Mouse (Mus musculus): ENCODE measurements around the gene Mpv17l2.
A peak's percentile ranks its signal among the peaks of the same experiment; 100 is the strongest.

The Mpv17l2 gene

DNA sequence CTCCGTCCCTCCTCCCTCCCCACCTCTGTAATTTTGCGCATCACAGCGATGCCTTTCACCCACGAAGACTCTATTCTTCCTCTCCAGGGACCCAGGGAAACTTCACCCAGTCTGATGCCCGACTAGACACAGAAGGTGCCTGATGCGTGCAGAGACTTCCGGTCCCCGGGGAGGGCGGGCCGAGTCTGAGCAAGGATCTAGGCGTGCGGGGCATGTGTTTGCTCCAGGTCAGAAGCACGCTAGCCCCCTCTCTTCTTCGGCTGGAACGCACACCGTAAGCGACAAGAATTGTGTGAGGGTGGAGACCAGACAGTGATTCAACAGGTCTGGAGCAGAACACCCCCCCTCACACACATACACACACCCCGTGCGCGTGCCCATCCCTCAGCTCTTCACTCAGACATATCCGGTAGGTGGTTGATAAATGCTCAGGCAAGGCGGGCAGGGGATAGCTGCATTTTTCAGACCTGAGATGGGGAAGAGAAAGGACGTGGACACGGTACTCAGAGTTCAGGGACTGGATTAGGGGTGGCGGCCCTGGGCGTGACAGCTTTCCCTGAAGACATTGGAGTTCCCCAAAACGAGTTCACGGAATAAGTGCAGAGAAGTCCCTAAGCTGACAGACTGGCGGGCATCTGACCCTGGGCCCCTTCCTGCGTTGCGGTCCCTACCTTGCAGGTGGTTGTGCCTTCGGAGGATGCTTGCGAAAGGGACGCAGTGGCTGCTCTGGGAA lies 5.3 kb upstream of the Mpv17l2 start:
- peak; percentile 52 for DNase-seq

DNA sequence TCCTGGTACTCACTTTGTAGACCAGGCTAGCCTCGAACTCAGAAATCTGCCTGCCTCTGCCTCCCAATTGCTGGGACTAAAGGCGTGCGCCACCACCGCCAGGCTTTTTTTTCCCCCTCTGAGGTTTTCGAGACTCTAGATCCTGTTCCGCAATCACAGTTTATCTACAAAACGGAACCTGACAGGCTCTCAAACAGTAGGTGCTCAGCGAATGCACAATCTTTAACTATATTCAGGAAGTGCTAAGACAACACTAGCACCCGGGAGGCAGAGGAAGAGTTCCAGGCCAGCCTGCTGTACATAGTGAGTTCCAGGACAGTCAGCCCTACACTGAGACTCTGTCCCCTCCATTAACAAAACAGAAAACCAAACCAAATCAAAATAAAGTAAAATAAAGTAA lies 4.6 kb upstream of the Mpv17l2 start:
- no peak for DNase-seq

GRCm38 (mm10) chr8:70764676-70765075 lies 3.9 kb upstream of the Mpv17l2 start:
- DNase-seq: no peak

- DNase-seq: no peak
Measured at GRCm38 (mm10) chr8:70764026-70764425, 3.3 kb upstream of the Mpv17l2 start.

DNA sequence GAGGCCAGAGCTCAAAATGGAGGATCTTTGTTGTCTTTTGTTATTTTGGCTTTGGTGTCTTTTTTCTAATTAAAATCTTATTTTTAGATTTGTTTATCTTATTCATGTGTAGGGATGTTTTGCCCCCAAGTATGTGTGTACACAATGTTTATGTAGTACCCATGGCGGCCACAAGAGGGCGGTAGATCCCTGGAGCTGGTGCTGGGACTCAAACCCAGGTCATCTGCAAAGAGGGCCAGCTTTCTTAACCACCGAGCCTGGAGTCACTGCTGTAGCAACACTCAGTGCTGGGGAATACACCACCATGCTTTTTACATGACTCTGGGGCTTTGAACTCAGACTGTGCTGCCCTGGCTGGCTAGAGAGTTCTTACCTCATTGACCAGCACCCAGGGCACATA lies 2.6 kb upstream of the Mpv17l2 start:
- DNase-seq: peak; percentile 64

DNA sequence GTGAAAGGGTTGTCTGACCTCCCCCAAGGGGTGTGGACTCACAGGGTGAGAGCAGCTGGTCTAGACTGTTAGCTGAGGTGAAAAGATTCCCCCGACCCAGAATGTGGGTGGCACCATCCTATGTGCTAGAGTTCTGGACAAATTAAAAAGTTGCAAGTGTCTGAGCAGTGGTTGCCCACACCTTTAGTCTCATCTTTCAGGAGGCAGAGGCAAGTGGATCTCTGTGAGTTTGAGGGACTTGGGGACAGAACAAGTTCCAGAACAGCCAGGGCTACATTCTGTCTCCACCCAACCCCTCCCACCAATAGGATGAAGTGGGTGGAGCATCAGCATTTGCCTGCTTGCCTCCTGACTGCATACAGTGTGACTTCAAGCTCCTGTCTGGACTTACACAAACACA lies 1.4 kb upstream of the Mpv17l2 start:
- no peak for DNase-seq

GRCm38 (mm10) chr8:70760350-70760749 lies 396 bp downstream of the Mpv17l2 start:
- no peak for DNase-seq

DNA sequence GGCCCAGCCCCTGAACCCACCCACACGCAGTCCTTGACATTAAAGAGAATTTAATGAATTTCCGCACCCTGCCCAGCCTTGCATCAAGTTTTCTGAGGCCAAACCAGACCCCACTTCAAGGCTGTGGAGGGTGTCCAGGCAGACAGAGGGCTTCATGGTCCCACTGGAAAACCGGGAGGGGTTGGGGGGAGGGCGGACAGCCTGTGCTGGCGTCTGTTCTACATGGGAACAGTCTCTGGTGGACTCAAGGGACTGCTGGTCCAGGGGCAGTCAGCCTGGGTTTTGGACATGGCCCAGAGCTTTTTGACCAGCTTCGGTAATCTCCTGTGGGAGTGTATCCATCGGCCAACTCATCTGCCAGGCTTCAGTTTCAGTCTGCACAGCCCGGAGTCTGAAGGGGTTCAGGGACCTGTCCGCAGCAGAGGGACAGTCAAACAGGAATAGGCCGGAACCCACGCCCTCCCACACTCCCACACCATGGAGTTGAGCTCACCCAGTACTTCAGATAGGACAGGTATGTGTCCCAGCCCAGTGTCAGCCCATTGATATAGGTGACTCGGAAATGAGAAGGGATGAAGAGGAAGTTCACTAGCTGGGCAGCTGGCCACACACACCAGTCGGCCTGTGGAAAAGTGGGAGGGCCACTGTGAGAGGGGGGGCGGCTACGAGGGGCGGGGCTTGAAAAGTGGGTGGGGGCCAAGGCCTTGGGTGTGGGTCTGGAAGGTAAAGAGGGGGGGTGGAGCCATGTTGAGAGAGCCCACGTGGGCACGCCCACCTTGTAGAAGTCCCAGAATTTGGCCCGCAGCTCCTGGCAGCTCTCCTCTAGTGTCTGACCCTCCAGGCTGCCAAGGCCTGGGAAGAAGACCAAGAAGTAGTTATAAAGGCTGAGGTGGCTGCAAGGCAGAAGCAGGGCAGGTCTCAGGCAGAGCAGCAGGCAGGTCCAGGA lies 1.9 kb downstream of the Mpv17l2 start:
- no peak for DNase-seq

DNA sequence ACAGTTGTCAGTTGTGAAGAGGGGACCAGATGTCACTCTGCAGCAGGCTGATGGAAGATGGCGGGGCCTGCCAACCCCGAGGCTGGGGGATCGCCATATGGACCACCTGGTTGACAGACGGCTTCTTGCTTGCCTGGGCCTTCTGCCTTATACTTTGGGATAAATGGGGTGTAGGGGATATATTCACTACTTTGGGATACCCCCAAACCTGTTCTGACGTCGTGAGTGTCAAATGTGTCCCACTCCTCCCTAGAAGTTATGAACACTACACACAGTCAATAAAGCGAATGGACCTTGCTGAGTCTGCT lies 2.5 kb downstream of the Mpv17l2 start:
- DNase-seq: no peak

DNA sequence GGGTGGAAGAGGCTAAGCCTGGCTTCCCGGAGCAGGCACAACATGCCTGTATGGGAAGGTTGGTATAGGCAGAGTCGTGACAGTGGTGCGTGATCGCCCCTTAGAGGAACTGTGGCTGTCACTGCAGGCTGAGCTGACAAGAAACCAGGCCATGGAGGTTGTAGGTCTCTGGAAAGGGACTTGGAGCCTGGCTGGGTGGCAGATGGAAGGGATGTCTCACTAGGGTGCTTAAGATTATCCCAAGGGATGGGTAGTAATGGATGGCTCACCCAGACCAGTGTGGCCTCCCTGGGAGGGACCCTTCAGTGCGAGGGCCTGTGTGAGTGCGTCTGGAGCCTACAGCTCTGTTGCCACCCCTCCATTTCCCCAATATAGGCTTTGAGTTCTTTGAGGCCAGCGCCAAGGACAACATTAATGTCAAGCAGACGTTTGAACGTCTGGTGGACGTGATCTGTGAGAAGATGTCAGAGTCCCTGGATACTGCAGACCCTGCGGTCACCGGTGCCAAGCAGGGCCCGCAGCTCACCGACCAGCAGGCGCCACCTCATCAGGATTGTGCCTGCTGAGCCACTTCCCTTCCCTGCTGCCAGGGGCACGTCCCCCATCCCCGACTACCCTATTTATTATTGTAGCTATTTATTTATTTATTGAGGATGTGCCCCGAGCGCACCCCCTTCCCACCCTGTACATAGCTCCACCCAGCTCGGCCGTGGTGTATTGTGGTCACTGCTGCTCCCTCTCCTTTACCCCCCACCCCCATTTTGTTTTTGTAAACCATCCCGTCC lies 3.0 kb downstream of the Mpv17l2 start:
- no peak for DNase-seq

DNA sequence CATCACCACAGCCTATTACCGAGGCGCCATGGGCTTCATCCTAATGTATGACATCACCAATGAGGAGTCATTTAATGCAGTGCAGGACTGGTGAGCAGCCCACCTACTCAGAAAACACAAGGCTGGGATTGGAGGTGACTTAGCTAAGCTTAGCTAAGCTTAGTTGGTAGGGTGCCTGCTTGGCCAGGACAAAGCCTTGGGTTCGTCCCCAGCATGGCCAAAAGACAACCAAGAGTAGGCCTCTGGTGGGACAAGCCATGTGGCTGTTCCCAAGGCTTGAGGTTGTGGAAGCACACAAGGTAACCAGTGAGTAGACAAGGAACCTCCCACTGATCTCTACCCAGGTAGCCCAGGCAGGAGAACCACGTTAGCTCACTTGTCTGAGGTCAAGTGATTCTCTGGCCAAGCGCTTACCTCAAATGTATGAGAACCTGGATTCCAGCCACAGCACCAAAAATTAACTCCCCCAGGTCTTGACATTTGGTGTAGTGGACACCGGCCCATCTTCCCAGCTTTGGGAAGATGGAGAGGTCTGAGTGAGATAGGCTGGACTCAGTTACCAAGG lies 4.2 kb downstream of the Mpv17l2 start:
- DNase-seq: no peak

GRCm38 (mm10) chr8:70755661-70756475 lies 4.9 kb downstream of the Mpv17l2 start:
- DNase-seq: no peak

DNA sequence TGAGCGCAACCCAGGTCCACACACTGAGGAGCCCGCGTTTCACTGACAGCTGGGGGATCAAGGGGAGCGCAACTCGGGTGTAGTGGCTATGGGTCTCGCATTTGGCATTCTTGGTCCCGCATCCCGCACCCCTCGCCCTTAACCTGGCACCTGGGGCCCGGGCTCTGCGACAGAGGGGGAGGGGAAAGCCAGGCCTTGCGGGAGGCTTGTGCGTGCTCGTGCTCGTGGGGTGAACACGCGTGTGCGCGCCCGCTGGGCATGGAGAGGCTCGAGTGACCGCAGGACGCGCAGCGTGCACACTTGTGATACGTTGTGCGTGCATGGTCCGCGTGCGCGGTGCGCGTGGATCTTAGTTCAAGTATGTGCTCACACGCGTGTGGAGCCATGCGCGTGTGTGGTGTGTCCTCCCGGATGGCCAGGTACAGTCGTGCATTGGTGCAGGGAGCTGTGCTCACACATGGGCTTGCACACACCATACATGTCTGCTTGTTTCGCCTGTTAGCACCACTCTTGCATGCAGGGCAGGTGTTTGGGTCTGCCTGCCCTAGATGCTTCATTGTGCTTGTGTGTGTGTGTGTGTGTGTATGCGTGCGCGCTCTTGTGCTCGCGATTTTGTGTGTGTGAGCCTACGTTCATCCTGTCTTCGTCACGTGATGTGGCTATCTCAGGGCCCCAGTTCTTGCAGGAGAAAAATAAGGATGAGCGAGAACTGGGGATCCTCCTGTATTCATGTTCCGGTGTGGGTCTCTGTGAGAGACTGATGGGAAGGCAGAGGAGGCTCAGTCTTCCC lies 5.7 kb downstream of the Mpv17l2 start:
- peak; percentile 67 for DNase-seq

- peak; percentile 99 for DNase-seq
Measured at GRCm38 (mm10) chr8:70754043-70754870, 6.5 kb downstream of the Mpv17l2 start, which contains the start of gene Rab3a. Gene Rab3a, plus strand, starts transcription at chr8:70754679.

GRCm38 (mm10) chr8:70753151-70753550 lies 7.6 kb downstream of the Mpv17l2 start:
- DNase-seq: peak; percentile 91

DNA sequence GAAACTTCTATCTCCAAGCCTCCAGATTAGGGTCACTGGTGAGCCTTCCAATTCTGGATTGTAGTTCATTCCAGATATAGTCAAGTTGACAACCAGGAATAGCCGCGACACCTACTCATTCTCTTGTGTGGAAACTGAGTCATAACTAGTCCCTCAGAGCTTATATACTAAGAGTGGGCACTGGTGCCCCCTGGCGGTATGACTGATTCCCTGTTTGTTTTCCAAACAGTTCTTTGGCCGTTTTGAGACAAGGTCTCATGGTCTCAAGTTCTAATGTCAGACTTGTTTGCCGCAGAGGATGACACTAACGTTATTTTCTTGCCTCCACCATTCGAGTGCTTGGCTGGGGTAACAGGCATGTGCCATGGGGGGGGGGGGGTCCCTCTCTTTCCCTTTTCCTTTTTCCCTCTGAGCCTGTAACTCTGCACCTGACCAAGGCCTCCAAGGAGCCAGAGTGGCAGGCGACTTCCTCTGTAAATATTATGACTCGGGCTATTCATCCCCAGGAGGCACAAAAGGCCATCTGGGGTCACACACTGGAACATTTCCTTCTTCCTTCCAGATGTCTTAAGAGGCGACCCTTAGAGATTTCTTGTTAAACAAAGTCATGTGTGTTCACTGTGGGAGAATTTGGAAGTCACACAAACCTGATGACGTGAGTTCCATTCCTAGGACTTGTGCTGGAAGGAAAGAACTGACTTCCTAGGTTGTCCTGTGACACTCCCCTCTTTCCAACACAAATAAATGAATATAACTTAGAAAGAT lies 8.6 kb downstream of the Mpv17l2 start:
- peak; percentile 88 for DNase-seq

DNA sequence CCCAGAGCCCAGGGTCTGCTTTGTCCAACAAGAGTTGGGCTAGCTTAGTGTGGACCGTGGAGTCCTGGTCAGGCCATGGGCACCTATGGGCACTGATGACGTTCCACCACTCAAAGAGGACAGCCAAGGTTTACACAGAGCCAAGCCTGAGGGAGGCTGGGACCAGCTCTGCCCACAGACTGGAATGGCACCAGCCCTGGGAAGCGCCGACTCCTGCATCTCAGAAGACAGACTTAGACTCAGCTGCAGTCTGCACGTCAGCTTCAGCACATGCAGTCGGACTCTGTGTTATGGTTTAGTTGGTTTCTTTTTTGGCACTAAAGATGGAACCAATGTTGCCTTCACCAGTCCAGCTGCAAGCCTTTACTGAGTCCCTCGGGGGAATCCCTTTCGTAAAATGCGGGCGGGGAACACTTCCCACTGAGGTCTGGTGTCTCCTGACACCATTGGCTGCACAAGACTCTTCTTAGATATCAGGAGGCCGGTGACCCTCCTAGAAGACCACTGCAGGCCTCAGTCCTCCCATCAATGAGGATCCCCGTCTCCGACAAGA lies 10.5 kb downstream of the Mpv17l2 start:
- peak; percentile 1 for DNase-seq

GRCm38 (mm10) chr8:70749097-70749674 lies 11.6 kb downstream of the Mpv17l2 start:
- DNase-seq: no peak

Data from kidney, postnatal 14 days (tissue).